Mouse (Mus musculus): Measurements from ENCODE around the gene Man1b1. TPM values are rescaled to one million over a fixed set of nuclear protein-coding genes. Genes with fewer than 3 reads are reported as not detected.
A peak's percentile ranks its signal among the peaks of the same experiment; 100 is the strongest.

Gene Man1b1
- polyA plus RNA-seq, 1 experiment: 23.1 TPM

- H3K27ac ChIP-seq (ENCODE audit: control insufficient read depth, insufficient read depth, low read length): no peak overlapping the region
- no peaks in the 10 kb centered on the region for H3K27me3 ChIP-seq (ENCODE audit: control insufficient read depth, insufficient read depth, low read length)
- H3K36me3 ChIP-seq (ENCODE audit: control insufficient read depth, insufficient read depth, low read length): peaks cover 19% of the 10 kb centered on the region
- whole genome bisulfite sequencing: 89% methylated on average over 2 of the region's 2 CpGs
- TF ChIP-seq CTCF (IDR thresholded peaks at IDR 0.05; ENCODE audit: borderline replicate concordance, control insufficient read depth, extremely low read depth, insufficient read depth, low read length, poor library complexity) (no peak), POLR2A (IDR thresholded peaks at IDR 0.05; ENCODE audit: control insufficient read depth, extremely low read depth, insufficient read depth, low read length, poor library complexity) (no peak)
- DNase-seq: no peak
- peaks cover 14% of the 10 kb centered on the region for H3K4me1 ChIP-seq (replicated peaks; ENCODE audit: control insufficient read depth, insufficient read depth, low read length)
- H3K4me3 ChIP-seq (ENCODE audit: control insufficient read depth, insufficient read depth, low read length): no peak overlapping the region
Observed at GRCm38 (mm10) chr2:25333569-25333968, 1.4 kb downstream of the Man1b1 start.

- TF ChIP-seq CTCF (IDR thresholded peaks at IDR 0.05; ENCODE audit: borderline replicate concordance, control insufficient read depth, extremely low read depth, insufficient read depth, low read length, poor library complexity): no peak
- no peak for TF ChIP-seq POLR2A (IDR thresholded peaks at IDR 0.05; ENCODE audit: control insufficient read depth, extremely low read depth, insufficient read depth, low read length, poor library complexity)
- Histone ChIP-seq H3K4me1 (replicated peaks; ENCODE audit: control insufficient read depth, insufficient read depth, low read length) (peaks cover 3% of the 10 kb centered on the region), H3K27me3 (ENCODE audit: control insufficient read depth, insufficient read depth, low read length) (no peaks in the 10 kb centered on the region), H3K27ac (ENCODE audit: control insufficient read depth, insufficient read depth, low read length) (no peak overlapping the region), H3K36me3 (ENCODE audit: control insufficient read depth, insufficient read depth, low read length) (peaks cover 55% of the 10 kb centered on the region), H3K4me3 (ENCODE audit: control insufficient read depth, insufficient read depth, low read length) (no peak overlapping the region)
- WGBS: 64% methylated on average over 6 of the region's 6 CpGs
- DNase-seq: no peak
Observed at GRCm38 (mm10) chr2:25338303-25338702, 6.2 kb downstream of the Man1b1 start.

GRCm38 (mm10) chr2:25348162-25348561 is 16.0 kb downstream of the Man1b1 start:
- no peak overlapping the region for H3K27ac ChIP-seq (ENCODE audit: control insufficient read depth, insufficient read depth, low read length)
- DNase-seq: no peak
- H3K36me3 ChIP-seq (ENCODE audit: control insufficient read depth, insufficient read depth, low read length): peaks cover 78% of the 10 kb centered on the region
- TF ChIP-seq POLR2A (IDR thresholded peaks at IDR 0.05; ENCODE audit: control insufficient read depth, extremely low read depth, insufficient read depth, low read length, poor library complexity): no peak
- TF ChIP-seq CTCF (IDR thresholded peaks at IDR 0.05; ENCODE audit: borderline replicate concordance, control insufficient read depth, extremely low read depth, insufficient read depth, low read length, poor library complexity): no peak
- no peak overlapping the region for H3K4me3 ChIP-seq (ENCODE audit: control insufficient read depth, insufficient read depth, low read length)
- H3K27me3 ChIP-seq (ENCODE audit: control insufficient read depth, insufficient read depth, low read length): no peaks in the 10 kb centered on the region
- WGBS: 96% methylated on average over 7 of the region's 7 CpGs
- no peaks in the 10 kb centered on the region for H3K4me1 ChIP-seq (replicated peaks; ENCODE audit: control insufficient read depth, insufficient read depth, low read length)

DNA sequence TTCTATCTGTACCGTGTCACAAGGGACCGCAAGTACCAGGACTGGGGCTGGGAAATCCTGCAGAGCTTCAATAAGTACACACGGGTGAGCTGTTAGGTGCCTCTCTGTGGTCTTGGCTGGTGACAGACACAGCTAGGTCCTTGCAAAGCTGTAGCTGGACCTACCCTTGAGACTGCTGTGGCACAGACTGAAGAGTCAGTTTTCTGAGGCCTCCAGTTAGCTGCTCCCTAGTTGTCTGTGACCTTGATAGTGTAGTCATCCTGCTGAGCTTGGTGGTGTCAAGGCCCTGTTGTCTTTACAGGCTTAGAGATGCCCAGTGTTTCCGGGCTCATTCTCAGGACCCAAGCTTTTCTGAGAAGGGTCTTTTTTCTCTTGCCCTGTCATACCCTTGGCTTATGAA is 17.4 kb downstream of the Man1b1 start:
- 98% methylated on average over 4 of the region's 4 CpGs for WGBS

DNA sequence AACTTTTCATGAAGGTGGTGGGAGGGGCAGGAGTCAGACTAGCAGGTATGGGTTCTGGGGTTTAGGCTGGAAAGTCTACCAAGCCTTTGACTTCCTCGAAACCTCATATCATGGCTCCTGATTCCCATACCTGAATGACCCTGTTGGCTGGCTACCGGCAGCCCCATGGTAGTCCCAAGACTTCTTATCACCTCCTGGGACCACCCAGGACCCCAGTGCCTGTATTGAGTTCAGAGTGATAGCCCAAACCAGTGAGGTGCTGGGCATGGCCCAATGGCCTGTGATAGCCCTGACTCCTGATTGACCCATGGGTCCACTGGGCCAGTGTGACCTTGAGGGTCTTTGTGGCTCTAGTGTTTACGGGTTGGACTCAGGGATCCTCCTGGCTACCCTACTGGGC is 18.6 kb downstream of the Man1b1 start:
- H3K4me1 ChIP-seq (replicated peaks; ENCODE audit: control insufficient read depth, insufficient read depth, low read length): peaks cover 2% of the 10 kb centered on the region
- H3K27me3 ChIP-seq (ENCODE audit: control insufficient read depth, insufficient read depth, low read length): no peaks in the 10 kb centered on the region
- DNase-seq: no peak
- no peak for TF ChIP-seq CTCF (IDR thresholded peaks at IDR 0.05; ENCODE audit: borderline replicate concordance, control insufficient read depth, extremely low read depth, insufficient read depth, low read length, poor library complexity)
- no peak for TF ChIP-seq POLR2A (IDR thresholded peaks at IDR 0.05; ENCODE audit: control insufficient read depth, extremely low read depth, insufficient read depth, low read length, poor library complexity)
- WGBS: 100% methylated on average over 3 of the region's 3 CpGs
- peaks cover 62% of the 10 kb centered on the region for H3K36me3 ChIP-seq (ENCODE audit: control insufficient read depth, insufficient read depth, low read length)
- no peak overlapping the region for H3K27ac ChIP-seq (ENCODE audit: control insufficient read depth, insufficient read depth, low read length)
- H3K4me3 ChIP-seq (ENCODE audit: control insufficient read depth, insufficient read depth, low read length): no peak overlapping the region

More for the DNA sequence above, 17.4 kb downstream of the Man1b1 start:
- Histone ChIP-seq H3K4me1 (replicated peaks; ENCODE audit: control insufficient read depth, insufficient read depth, low read length) (no peaks in the 10 kb centered on the region), H3K27ac (ENCODE audit: control insufficient read depth, insufficient read depth, low read length) (no peak overlapping the region), H3K4me3 (ENCODE audit: control insufficient read depth, insufficient read depth, low read length) (no peak overlapping the region), H3K27me3 (ENCODE audit: control insufficient read depth, insufficient read depth, low read length) (no peaks in the 10 kb centered on the region), H3K36me3 (ENCODE audit: control insufficient read depth, insufficient read depth, low read length) (peaks cover 69% of the 10 kb centered on the region)
- no peak for DNase-seq
- no peak for TF ChIP-seq CTCF (IDR thresholded peaks at IDR 0.05; ENCODE audit: borderline replicate concordance, control insufficient read depth, extremely low read depth, insufficient read depth, low read length, poor library complexity)

DNA sequence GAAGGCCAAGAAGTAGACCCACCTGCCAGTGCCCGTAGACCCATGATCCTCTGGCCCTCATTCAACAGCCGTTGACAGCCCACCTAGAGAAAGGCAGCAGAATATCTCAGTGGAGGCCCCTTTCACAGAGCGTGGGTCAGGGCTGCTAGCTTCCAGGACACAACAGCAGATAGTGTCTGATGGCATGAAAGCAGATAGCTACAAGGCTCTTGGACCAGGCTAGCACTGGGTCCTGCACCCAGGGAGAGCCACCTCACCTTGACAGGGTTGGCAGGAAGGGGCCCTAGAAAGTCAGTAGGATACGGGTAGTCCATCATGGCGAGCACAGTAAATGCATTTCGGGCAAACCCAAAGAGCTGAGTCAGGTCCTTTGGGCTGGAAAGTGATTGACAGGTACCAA is 22.1 kb downstream of the Man1b1 start:
- H3K4me3 ChIP-seq (ENCODE audit: control insufficient read depth, insufficient read depth, low read length): no peak overlapping the region
- H3K27me3 ChIP-seq (ENCODE audit: control insufficient read depth, insufficient read depth, low read length): no peaks in the 10 kb centered on the region
- 92% methylated on average over 6 of the region's 6 CpGs for WGBS
- H3K27ac ChIP-seq (ENCODE audit: control insufficient read depth, insufficient read depth, low read length): no peak overlapping the region
- peaks cover 13% of the 10 kb centered on the region for H3K4me1 ChIP-seq (replicated peaks; ENCODE audit: control insufficient read depth, insufficient read depth, low read length)
- TF ChIP-seq CTCF (IDR thresholded peaks at IDR 0.05; ENCODE audit: borderline replicate concordance, control insufficient read depth, extremely low read depth, insufficient read depth, low read length, poor library complexity): no peak
- no peak for TF ChIP-seq POLR2A (IDR thresholded peaks at IDR 0.05; ENCODE audit: control insufficient read depth, extremely low read depth, insufficient read depth, low read length, poor library complexity)
- no peak for DNase-seq
- H3K36me3 ChIP-seq (ENCODE audit: control insufficient read depth, insufficient read depth, low read length): peaks cover 29% of the 10 kb centered on the region

GRCm38 (mm10) chr2:25355419-25356066 is 23.4 kb downstream of the Man1b1 start:
- Histone ChIP-seq H3K27ac (ENCODE audit: control insufficient read depth, insufficient read depth, low read length) (no peak overlapping the region), H3K4me3 (ENCODE audit: control insufficient read depth, insufficient read depth, low read length) (peak overlapping the region; percentile 35), H3K4me1 (replicated peaks; ENCODE audit: control insufficient read depth, insufficient read depth, low read length) (peaks cover 13% of the 10 kb centered on the region), H3K27me3 (ENCODE audit: control insufficient read depth, insufficient read depth, low read length) (no peaks in the 10 kb centered on the region), H3K36me3 (ENCODE audit: control insufficient read depth, insufficient read depth, low read length) (peaks cover 16% of the 10 kb centered on the region)
- WGBS: 62% methylated on average over 18 of the region's 18 CpGs
- TF ChIP-seq CTCF (IDR thresholded peaks at IDR 0.05; ENCODE audit: borderline replicate concordance, control insufficient read depth, extremely low read depth, insufficient read depth, low read length, poor library complexity) (no peak), POLR2A (IDR thresholded peaks at IDR 0.05; ENCODE audit: control insufficient read depth, extremely low read depth, insufficient read depth, low read length, poor library complexity) (no peak)
- no peak for DNase-seq

All from thymus, adult 2 months (tissue).